Mouse (Mus musculus): ENCODE results near the gene Map4. TPM values are rescaled to one million over a fixed set of nuclear protein-coding genes. Genes with fewer than 3 reads are reported as not detected.
A peak's percentile ranks its signal among the peaks of the same experiment; 100 is the strongest.

Map4 gene
- polyA plus RNA-seq, 1 experiment from 2014 or later, result 25.4 TPM

DNA sequence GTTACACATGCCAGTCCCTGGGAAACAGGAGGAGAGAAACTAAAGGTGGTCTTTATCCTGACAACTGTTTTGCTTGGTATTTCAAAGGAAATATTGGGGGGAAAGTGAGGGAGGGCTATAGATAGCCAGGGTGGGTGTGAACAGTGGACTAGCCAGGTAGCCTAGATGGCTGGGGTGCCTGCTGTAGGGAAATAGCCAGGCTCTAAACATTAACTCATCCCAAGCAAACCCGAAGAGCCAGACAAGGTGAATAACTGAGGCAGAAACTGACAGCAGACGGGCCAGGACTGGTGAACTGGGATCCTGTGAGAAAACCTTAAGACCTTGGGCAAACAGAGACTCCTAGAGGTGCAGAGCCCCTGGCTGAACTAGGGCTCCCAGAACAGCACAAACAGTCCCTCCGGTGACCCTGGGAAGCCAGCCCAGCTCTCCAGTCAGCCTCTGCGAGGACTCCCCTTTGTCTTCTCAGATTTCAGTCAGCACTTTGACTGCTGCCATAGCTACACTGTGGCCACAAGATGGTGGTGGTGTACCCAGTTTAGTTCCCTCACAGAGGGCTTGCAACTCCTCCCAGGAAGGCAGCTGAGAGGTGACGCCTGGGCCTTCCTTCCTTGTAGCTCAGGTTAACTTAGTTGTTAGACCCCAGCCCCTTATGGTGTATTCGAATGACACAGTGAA is 36.7 kb upstream of the Map4 start:
- H3K4me1 ChIP-seq (replicated peaks; ENCODE audit: control insufficient read depth, insufficient read depth), result no peaks in the 10 kb centered on the region
- peak overlapping the region; percentile 58; the same call in 1 of the 2 replicates for H3K27ac ChIP-seq (replicated peaks)
- peaks cover 26% of the 10 kb centered on the region for H3K36me3 ChIP-seq (ENCODE audit: control insufficient read depth, insufficient read depth, low read length)
- ATAC-seq (ENCODE audit: low FRiP score, low TSS enrichment) (peak; percentile 77), DNase-seq (ENCODE audit: low spot score) (peak; percentile 77)
- no peaks in the 10 kb centered on the region for H3K9me3 ChIP-seq (ENCODE audit: control insufficient read depth, low read length)
- 22% methylated on average over 6 of the region's 6 CpGs for WGBS
- H3K4me3 ChIP-seq (ENCODE audit: low read depth, low read length), result no peak overlapping the region
- 0 out of 2 replicates have a peak overlapping the region, but pooled peaks have one; percentile 8 for H3K9ac ChIP-seq (ENCODE audit: low read length)
- no peaks in the 10 kb centered on the region for H3K27me3 ChIP-seq (ENCODE audit: control insufficient read depth, insufficient read depth, low read length)
- H3K4me2 ChIP-seq (replicated peaks; ENCODE audit: low read depth), result no peak overlapping the region
- TF ChIP-seq EP300 (optimal IDR thresholded peaks at IDR 0.05) (no peak), CTCF (IDR thresholded peaks at IDR 0.05; ENCODE audit: low read depth) (peak; percentile 94)

GRCm38 (mm10) chr9:109895593-109895992 is 35.7 kb upstream of the Map4 start:
- H3K9ac ChIP-seq (ENCODE audit: low read length), result no peak overlapping the region
- H3K4me2 ChIP-seq (replicated peaks; ENCODE audit: low read depth), result no peak overlapping the region
- TF ChIP-seq EP300 (optimal IDR thresholded peaks at IDR 0.05) (no peak), CTCF (IDR thresholded peaks at IDR 0.05; ENCODE audit: low read depth) (no peak)
- 51% methylated on average over 6 of the region's 6 CpGs for whole genome bisulfite sequencing
- no peaks in the 10 kb centered on the region for H3K9me3 ChIP-seq (ENCODE audit: control insufficient read depth, low read length)
- DNase-seq (ENCODE audit: low spot score) (peak; percentile 53), ATAC-seq (ENCODE audit: low FRiP score, low TSS enrichment) (peak; percentile 46)
- H3K4me3 ChIP-seq (ENCODE audit: low read depth, low read length), result no peak overlapping the region
- peak overlapping the region; percentile 35; the same call in 1 of the 2 replicates for H3K27ac ChIP-seq (replicated peaks)
- no peaks in the 10 kb centered on the region for H3K4me1 ChIP-seq (replicated peaks; ENCODE audit: control insufficient read depth, insufficient read depth)
- peaks cover 16% of the 10 kb centered on the region for H3K36me3 ChIP-seq (ENCODE audit: control insufficient read depth, insufficient read depth, low read length)
- H3K27me3 ChIP-seq (ENCODE audit: control insufficient read depth, insufficient read depth, low read length), result no peaks in the 10 kb centered on the region

DNA sequence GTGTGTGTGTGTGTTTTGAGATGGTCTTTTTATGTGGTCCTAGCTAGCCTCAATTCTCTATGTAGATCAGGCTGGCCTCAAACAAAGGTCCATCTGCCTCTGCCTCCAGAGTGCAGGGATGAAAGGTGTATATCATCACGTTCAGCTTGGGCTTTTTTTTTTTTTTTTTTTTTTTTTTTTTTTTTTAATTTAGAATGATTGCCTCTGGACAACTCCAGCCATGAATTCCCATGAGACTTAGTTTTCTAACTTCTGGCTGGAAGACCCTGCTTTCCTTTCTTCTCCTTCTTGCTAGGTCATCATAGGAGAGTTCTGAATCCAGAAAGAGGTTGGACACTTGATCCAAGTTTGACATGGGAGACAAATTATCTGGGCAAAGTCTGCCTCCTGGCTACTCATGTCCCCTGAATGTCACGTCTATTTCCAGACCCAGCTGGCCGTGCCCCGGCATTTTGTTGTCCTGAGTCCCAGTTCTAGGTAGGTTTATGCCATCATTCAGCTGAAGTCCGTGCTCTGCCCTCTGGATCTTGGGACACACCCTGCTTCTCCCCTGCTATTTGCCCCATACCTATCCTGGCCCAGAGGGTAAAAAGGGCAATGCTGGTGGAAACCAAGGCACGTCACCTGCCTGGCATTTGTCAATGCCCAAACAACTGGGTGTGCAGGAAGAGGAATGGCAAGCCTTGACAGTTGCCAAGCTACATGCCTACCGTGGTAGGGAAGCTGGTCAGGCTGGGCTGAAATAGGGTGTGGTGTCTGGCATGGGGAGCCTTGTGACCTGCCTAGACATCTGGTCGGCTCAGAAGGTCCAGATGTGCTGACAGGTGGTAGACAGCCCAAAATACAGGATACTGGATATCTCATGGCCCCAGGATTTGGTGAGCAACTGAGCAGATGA is 34.8 kb upstream of the Map4 start:
- Histone ChIP-seq H3K4me1 (replicated peaks; ENCODE audit: control insufficient read depth, insufficient read depth) (no peaks in the 10 kb centered on the region), H3K27ac (replicated peaks) (0 out of 2 replicates have a peak overlapping the region, but pooled peaks have one; percentile 45), H3K4me3 (ENCODE audit: low read depth, low read length) (no peak overlapping the region), H3K36me3 (ENCODE audit: control insufficient read depth, insufficient read depth, low read length) (peaks cover 8% of the 10 kb centered on the region; the same call in 1 of the 2 replicates), H3K9ac (ENCODE audit: low read length) (no peak overlapping the region), H3K27me3 (ENCODE audit: control insufficient read depth, insufficient read depth, low read length) (no peaks in the 10 kb centered on the region), H3K4me2 (replicated peaks; ENCODE audit: low read depth) (no peak overlapping the region), H3K9me3 (ENCODE audit: control insufficient read depth, low read length) (no peaks in the 10 kb centered on the region)
- no peak for ATAC-seq (ENCODE audit: low FRiP score, low TSS enrichment)
- TF ChIP-seq EP300 (optimal IDR thresholded peaks at IDR 0.05), result no peak
- no peak for TF ChIP-seq CTCF (IDR thresholded peaks at IDR 0.05; ENCODE audit: low read depth)
- WGBS, result 68% methylated on average over 8 of the region's 8 CpGs
- no peak for DNase-seq (ENCODE audit: low spot score)

DNA sequence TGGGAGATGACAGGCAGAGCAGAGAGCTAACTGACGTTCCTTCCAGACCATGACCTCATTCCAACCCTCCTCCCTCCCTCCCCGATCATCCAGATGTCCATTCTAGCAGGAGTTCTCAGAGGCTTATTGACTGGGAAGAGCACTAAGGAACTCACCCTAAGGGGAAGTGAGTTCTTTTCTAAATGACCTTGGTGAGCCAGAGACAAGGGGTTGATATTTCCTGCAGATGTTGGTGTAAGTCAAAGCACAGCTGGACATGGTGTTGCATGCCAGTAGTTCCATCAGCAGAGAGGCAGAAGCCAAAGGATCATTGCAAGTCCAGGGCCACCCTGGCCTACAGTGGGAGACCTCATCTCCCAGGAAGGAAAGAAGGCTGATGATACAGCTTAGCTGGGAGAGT is 33.2 kb upstream of the Map4 start:
- Histone ChIP-seq H3K9me3 (ENCODE audit: control insufficient read depth, low read length) (no peaks in the 10 kb centered on the region), H3K4me3 (ENCODE audit: low read depth, low read length) (no peak overlapping the region), H3K27me3 (ENCODE audit: control insufficient read depth, insufficient read depth, low read length) (no peaks in the 10 kb centered on the region), H3K4me2 (replicated peaks; ENCODE audit: low read depth) (no peak overlapping the region), H3K36me3 (ENCODE audit: control insufficient read depth, insufficient read depth, low read length) (peaks cover 2% of the 10 kb centered on the region; the same call in 1 of the 2 replicates), H3K27ac (replicated peaks) (peak overlapping the region; percentile 1; the same call in 1 of the 2 replicates), H3K9ac (ENCODE audit: low read length) (no peak overlapping the region), H3K4me1 (replicated peaks; ENCODE audit: control insufficient read depth, insufficient read depth) (no peaks in the 10 kb centered on the region)
- DNase-seq (ENCODE audit: low spot score), result no peak
- ATAC-seq (ENCODE audit: low FRiP score, low TSS enrichment), result no peak
- TF ChIP-seq CTCF (IDR thresholded peaks at IDR 0.05; ENCODE audit: low read depth), result no peak
- TF ChIP-seq EP300 (optimal IDR thresholded peaks at IDR 0.05), result no peak
- WGBS, result 25% methylated on average over 2 of the region's 2 CpGs

GRCm38 (mm10) chr9:109899361-109899760 is 31.9 kb upstream of the Map4 start:
- Histone ChIP-seq H3K9ac (ENCODE audit: low read length) (no peak overlapping the region), H3K4me3 (ENCODE audit: low read depth, low read length) (no peak overlapping the region), H3K9me3 (ENCODE audit: control insufficient read depth, low read length) (no peaks in the 10 kb centered on the region), H3K27me3 (ENCODE audit: control insufficient read depth, insufficient read depth, low read length) (no peaks in the 10 kb centered on the region), H3K4me1 (replicated peaks; ENCODE audit: control insufficient read depth, insufficient read depth) (no peaks in the 10 kb centered on the region), H3K36me3 (ENCODE audit: control insufficient read depth, insufficient read depth, low read length) (no peaks in the 10 kb centered on the region), H3K4me2 (replicated peaks; ENCODE audit: low read depth) (no peak overlapping the region), H3K27ac (replicated peaks) (peak overlapping the region; percentile 49; the same call in 1 of the 2 replicates)
- WGBS, result 35% methylated on average over 14 of the region's 15 CpGs
- TF ChIP-seq CTCF (IDR thresholded peaks at IDR 0.05; ENCODE audit: low read depth), result no peak
- no peak for TF ChIP-seq EP300 (optimal IDR thresholded peaks at IDR 0.05)
- ATAC-seq (ENCODE audit: low FRiP score, low TSS enrichment) (no peak), DNase-seq (ENCODE audit: low spot score) (no peak)

All from stomach, postnatal 0 days (tissue).